Mouse (Mus musculus) kidney, embryonic 14.5 days (tissue): ENCODE measurements around the gene Fpr3. TPM values are rescaled to one million over a fixed set of nuclear protein-coding genes. Genes with fewer than 3 reads are reported as not detected.
"Not testable (repeated sequence)": the region's sequence is repeated elsewhere in the genome, so short reads cannot be mapped to it uniquely, and the experiment has no call there.

Experiments used
- ATAC-seq: fragments of 200-750 bp; cut with Nextera tagmentation; 2 replicates; pipeline ENCODE4 v1.8.0; 2017; ENCODE audit warnings: moderate number of reproducible peaks, mild to moderate bottlenecking, moderate TSS enrichment, moderate library complexity; ENCODE audit not compliant: low FRiP score, low TSS enrichment
- H3K27ac ChIP-seq: fragments of 300-500 bp; sonication (generic); 2 replicates; pipeline ENCODE4 v1.5.1; 2014; ENCODE audit warnings: low read depth, mild to moderate bottlenecking, low read length, moderate library complexity, mixed read lengths
- H3K27me3 ChIP-seq: fragments of 300-500 bp; sonication (generic); 2 replicates; pipeline ENCODE4 v1.6.1; 2014; ENCODE audit warnings: mild to moderate bottlenecking, low read length; ENCODE audit not compliant: control insufficient read depth, insufficient read depth
- H3K36me3 ChIP-seq: fragments of 300-500 bp; sonication (generic); 2 replicates; pipeline ENCODE4 v1.6.1; 2014; ENCODE audit warnings: low read length, mixed read lengths; ENCODE audit not compliant: control insufficient read depth, insufficient read depth
- H3K4me1 ChIP-seq: fragments of 300-500 bp; sonication (generic); 2 replicates; pipeline ENCODE4 v1.6.1; 2014; ENCODE audit warnings: low read length, mixed read lengths; ENCODE audit not compliant: control insufficient read depth, insufficient read depth
- H3K4me2 ChIP-seq: fragments of 300-500 bp; sonication (generic); replicated peaks from 2 replicates; pipeline ENCODE4 v1.6.1; 2014; ENCODE audit warnings: low read depth, mild to moderate bottlenecking, low read length
- H3K4me3 ChIP-seq: fragments of 300-500 bp; sonication (generic); 2 replicates; pipeline ENCODE4 v1.5.1; 2014; ENCODE audit warnings: mild to moderate bottlenecking, low read length
- H3K9ac ChIP-seq: fragments of 300-500 bp; sonication (generic); 2 replicates; pipeline ENCODE4 v1.6.1; 2014; ENCODE audit warnings: low read depth, mild to moderate bottlenecking, low read length, moderate library complexity
- H3K9me3 ChIP-seq: fragments of 300-500 bp; sonication (generic); 2 replicates; pipeline ENCODE4 v1.6.1; 2016; ENCODE audit warnings: low read length; ENCODE audit not compliant: control insufficient read depth
- WGBS: fragments of 180-500 bp; shearing (Covaris S2); extraction: QIAGEN DNeasy Blood & Tissue Kit; methylation state at CpG from one replicate; pipeline ENCODE4 v1.1.7; 2014; 5-methylcytosine and 5-hydroxymethylcytosine counted together
- polyA plus RNA-seq: library from polyadenylated mRNA; unstranded; fragments of >200 nt; fragmentation: Nextera tagmentation; extraction: Ambion mirVana; gene quantifications from 2 replicates; pipeline ENCODE4 v1.2.1, GENCODE M21; 2014

The Fpr3 gene
- not detected in 2 replicates for polyA plus RNA-seq

DNA sequence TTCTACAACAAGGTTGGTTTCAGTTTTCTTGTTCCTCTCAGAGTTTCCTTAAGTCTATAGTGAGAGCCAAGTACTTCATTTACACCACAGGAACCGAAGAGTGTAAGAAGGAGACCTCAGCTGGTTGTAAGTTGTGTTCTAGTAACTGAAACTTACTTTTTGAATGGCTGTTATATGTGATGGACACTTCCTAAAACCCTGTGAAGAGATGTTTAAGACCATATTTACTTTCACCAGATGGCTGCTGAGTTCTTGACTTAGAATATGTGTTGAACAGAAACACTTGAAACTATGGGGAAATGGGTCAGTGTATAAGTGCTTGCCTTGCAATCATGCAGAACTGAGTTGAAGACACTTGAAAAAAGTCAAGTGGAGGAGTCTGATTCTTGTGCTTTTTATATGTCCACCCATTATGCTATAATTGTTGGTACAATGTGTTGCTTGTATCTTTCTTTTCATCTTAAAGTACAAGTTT lies at the start of gene Fpr3, which contains the start of gene Fpr2:
TSS of gene Fpr3 (plus strand) at position 79 of the 475 bp plus-strand sequence.
TSS of gene Fpr2 (plus strand) at position 51 of the 475 bp plus-strand sequence.
- Histone ChIP-seq H3K9me3 (no peaks in the 10 kb centered on the region), H3K9ac (no peak within 1 kb of the TSS), H3K4me2 (no peak within 1 kb of the TSS), H3K4me3 (no peak within 1 kb of the TSS), H3K4me1 (no peaks in the 10 kb centered on the region), H3K27ac (no peak within 1 kb of the TSS), H3K27me3 (no peaks in the 10 kb centered on the region), H3K36me3 (no peaks in the 10 kb centered on the region)
- WGBS: 57% methylated on average over 1 of the region's 1 CpGs
- no peak for ATAC-seq

GRCm38 (mm10) chr17:17837919-17838701 lies 49.5 kb upstream of the Fpr3 start:
- peak overlapping the region; percentile 32 for H3K4me3 ChIP-seq
- H3K4me1 ChIP-seq: peaks cover 29% of the 10 kb centered on the region
- H3K36me3 ChIP-seq: peaks cover 58% of the 10 kb centered on the region

GRCm38 (mm10) chr17:17839276-17839675 lies 48.4 kb upstream of the Fpr3 start:
- ATAC-seq: no peak
- H3K27ac ChIP-seq: no peak overlapping the region
- H3K4me1 ChIP-seq: peaks cover 22% of the 10 kb centered on the region
- WGBS: 94% methylated on average over 2 of the region's 2 CpGs
- H3K36me3 ChIP-seq: peaks cover 50% of the 10 kb centered on the region
- H3K4me3 ChIP-seq: no peak overlapping the region
- H3K27me3 ChIP-seq: no peaks in the 10 kb centered on the region
- no peaks in the 10 kb centered on the region for H3K9me3 ChIP-seq
- H3K9ac ChIP-seq: no peak overlapping the region
- H3K4me2 ChIP-seq: no peak overlapping the region

More at GRCm38 (mm10) chr17:17837919-17838701, 49.5 kb upstream of the Fpr3 start:
- no peaks in the 10 kb centered on the region for H3K27me3 ChIP-seq
- ATAC-seq: peak; percentile 98
- H3K9ac ChIP-seq: peak overlapping the region; percentile 50
- 1% methylated on average over 42 of the region's 43 CpGs for WGBS
- H3K9me3 ChIP-seq: no peaks in the 10 kb centered on the region
- peak overlapping the region; percentile 85 for H3K27ac ChIP-seq
- peak overlapping the region; percentile 55 for H3K4me2 ChIP-seq

GRCm38 (mm10) chr17:17840796-17841195 lies 46.9 kb upstream of the Fpr3 start:
- 86% methylated on average over 7 of the region's 7 CpGs for WGBS
- Histone ChIP-seq H3K4me3 (no peak overlapping the region), H3K9me3 (no peaks in the 10 kb centered on the region), H3K9ac (no peak overlapping the region), H3K4me2 (no peak overlapping the region), H3K27me3 (no peaks in the 10 kb centered on the region), H3K4me1 (peaks cover 11% of the 10 kb centered on the region), H3K36me3 (peaks cover 45% of the 10 kb centered on the region), H3K27ac (no peak overlapping the region)
- ATAC-seq: no peak

DNA sequence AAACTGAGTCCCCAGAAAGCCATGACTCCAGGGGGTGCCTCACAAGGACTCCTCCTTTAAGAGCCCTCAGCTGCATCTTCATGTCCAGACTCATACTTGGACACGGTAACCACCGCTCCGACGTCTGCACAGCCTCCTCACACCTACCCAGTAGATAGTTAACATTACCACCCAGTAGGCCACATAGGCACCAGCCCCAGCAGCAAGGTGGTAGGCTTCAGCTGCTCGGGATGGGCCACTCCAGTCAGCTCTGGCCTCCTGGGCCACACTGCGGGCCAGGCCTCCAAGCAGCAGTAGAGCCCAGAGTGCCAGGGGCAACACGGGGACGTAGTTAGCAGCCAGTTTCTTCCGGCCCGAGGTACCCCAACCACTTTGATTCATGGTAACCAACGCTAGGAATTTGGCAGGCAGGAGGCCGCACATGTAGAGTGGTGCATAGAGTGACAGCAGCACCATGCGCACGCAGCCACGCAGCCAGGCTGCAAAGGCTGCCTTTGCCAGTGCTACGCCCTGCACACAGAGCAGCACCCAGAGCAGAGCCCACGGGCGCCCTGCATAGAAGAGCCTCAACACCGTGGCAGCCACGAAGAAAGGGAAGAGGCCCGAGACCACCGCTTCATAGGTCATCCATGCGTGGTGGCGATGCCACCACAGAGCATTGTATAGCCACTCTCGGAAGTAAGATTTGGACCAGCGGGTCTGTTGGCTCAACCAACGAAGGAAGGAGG lies 44.0 kb upstream of the Fpr3 start:
- Histone ChIP-seq H3K9ac (no peak overlapping the region; the same call in 1 of the 2 replicates), H3K27ac (no peak overlapping the region), H3K4me1 (no peaks in the 10 kb centered on the region), H3K36me3 (peaks cover 32% of the 10 kb centered on the region), H3K9me3 (no peaks in the 10 kb centered on the region), H3K4me2 (no peak overlapping the region), H3K27me3 (no peaks in the 10 kb centered on the region), H3K4me3 (no peak overlapping the region)
- WGBS: 80% methylated on average over 27 of the region's 27 CpGs
- peak; percentile 53 for ATAC-seq

DNA sequence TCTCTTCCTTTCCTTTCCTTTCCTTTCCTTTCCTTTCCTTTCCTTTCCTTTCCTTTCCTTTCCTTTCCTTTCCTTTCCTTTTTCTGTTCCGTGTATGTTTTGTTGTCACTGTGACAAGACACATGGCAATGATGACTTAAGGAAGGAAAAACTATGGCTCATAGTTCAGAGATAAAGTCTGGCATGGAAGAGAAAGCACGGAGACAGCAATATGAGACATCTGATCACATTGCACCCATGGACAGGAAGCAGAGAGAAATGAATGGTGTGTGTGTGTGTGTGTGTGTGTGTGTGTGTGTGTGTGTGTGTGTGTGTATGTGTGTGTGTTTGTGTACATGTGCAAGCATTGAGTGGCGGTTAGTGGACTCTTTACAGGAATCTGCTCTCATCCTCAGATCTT lies 43.0 kb upstream of the Fpr3 start:
- H3K27me3 ChIP-seq: not testable (repeated sequence)

GRCm38 (mm10) chr17:17845187-17846027 lies 42.2 kb upstream of the Fpr3 start:
- Histone ChIP-seq H3K27ac (no peak overlapping the region), H3K36me3 (peaks cover 21% of the 10 kb centered on the region), H3K4me2 (no peak overlapping the region), H3K9ac (no peak overlapping the region), H3K4me3 (no peak overlapping the region), H3K27me3 (peaks cover 6% of the 10 kb centered on the region), H3K9me3 (no peaks in the 10 kb centered on the region), H3K4me1 (no peaks in the 10 kb centered on the region)
- no peak for ATAC-seq
- 77% methylated on average over 10 of the region's 10 CpGs for WGBS

More for the DNA sequence above, 43.0 kb upstream of the Fpr3 start:
- H3K4me1 ChIP-seq, H3K9me3 ChIP-seq, ATAC-seq, H3K4me2 ChIP-seq, H3K4me3 ChIP-seq, H3K9ac ChIP-seq, H3K27ac ChIP-seq: not testable (repeated sequence)
- H3K36me3 ChIP-seq: peaks cover 29% of the 10 kb centered on the region
- WGBS: 82% methylated on average over 3 of the region's 3 CpGs

DNA sequence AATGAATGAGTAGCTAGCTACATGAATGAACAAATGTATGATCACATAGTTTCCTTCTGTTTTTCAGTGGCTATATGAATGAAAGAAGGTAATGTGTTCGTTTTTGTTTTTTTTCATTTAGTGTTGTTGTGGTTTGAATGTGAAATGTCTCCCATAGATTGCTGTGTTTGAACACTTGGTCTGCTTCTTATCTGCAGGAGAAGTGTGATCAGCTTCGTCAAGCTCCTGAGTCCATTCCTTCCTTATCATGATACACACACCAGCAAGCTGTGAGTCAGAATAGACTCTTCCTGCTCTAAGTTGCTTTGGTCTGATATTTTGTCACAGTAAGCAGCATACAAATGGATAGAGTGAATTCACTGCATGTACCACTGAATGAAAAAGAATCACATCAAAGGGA lies 38.7 kb upstream of the Fpr3 start:
- Histone ChIP-seq H3K4me3 (no peak overlapping the region), H3K27ac (no peak overlapping the region), H3K4me1 (no peaks in the 10 kb centered on the region), H3K9me3 (no peaks in the 10 kb centered on the region), H3K27me3 (peaks cover 7% of the 10 kb centered on the region), H3K4me2 (no peak overlapping the region), H3K36me3 (no peaks in the 10 kb centered on the region), H3K9ac (no peak overlapping the region)
- 89% methylated on average over 2 of the region's 2 CpGs for WGBS
- no peak for ATAC-seq
